Mouse (Mus musculus) urinary bladder, postnatal 25 days (tissue): ENCODE data around the gene Rtel1.

ENCODE experiments used
- DNase-seq: peaks from one replicate; pipeline ENCODE4 v3.0.0; 2022; ENCODE audit warnings: low spot score

The Rtel1 gene

GRCm38 (mm10) chr2:181326098-181326497 lies 6.6 kb downstream of the Rtel1 start:
- no peak for DNase-seq

DNA sequence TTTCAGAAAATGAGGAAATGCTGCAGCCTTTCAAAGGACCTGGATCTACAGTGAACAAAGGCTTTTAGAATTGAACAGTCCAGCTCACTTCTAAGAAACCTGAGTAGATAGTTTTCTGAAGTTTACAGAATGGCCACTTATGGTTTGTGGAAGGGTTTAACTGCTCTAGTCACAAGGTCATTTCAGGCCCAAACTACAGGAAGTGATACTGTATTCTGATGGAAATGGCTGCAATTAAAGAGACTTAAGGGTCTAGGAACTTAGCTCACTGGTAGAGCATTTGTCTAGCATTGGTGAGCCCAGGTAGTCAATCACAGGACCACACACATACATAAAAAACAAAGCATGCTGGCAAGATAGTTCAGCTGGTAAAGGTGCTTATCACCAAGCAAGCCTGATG lies 13.0 kb downstream of the Rtel1 start:
- DNase-seq: no peak

GRCm38 (mm10) chr2:181334023-181334422 lies 14.5 kb downstream of the Rtel1 start:
- peak; percentile 50 for DNase-seq

- no peak for DNase-seq
These were observed 20.9 kb downstream of the Rtel1 start for GRCm38 (mm10) chr2:181340426-181340825.

- DNase-seq: no peak
These were observed 23.2 kb downstream of the Rtel1 start for GRCm38 (mm10) chr2:181342766-181343165.

DNA sequence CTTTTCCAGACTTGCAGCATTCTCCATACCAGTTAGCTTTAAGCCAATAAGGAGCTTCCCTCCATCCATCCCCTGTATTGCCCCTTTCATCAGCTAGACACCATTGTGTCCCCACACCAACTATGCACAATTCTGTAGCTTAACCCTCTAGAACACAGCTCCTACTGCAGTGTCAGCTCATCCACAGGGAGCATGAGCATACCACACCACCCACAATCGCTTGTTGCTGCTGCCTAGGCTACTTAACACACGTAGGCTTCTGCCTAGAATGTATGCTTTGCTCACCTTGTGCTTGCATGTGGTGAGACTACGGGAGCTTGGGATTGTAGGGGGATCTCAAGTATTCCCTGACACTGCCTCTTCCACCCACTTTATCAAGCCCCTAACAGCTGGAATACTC lies 37.2 kb downstream of the Rtel1 start:
- DNase-seq: no peak

DNA sequence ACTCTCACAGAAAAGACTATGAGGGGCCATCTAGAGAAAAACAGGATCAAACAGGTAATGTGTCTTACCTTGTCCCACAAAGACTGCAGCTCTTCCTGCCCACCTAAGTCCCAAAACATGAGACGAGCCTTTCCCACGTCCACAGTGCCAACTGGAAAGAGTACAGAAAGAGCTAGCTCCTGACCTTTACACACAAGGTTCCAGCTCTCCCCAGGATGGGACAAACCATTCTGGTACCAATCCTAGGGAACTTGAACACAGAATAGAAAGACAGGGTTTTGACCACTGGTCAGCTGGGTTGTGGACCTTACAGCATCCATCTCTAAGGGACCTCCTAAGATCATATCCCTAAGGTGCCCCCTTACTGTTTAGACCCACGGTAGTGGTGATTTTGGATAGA lies 44.4 kb downstream of the Rtel1 start:
- no peak for DNase-seq

DNA sequence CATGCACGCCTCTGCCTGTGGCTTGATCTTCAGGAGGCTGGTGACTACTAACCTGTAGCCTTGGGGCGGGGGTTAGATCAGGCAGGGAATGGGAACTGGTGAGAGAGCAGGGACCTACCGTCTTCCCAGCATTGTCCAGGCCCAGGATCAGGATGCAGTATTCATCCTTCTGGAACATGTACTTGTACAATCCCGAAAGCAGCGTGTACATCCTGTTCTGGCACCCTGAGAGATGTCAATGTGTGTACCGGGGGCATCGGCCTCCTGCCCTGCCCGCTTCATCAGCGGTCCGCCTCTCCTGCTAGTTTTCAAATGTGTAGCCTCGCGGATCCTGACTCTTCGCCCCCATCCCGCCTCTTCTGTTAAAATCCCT lies 44.9 kb downstream of the Rtel1 start:
- DNase-seq: no peak

DNA sequence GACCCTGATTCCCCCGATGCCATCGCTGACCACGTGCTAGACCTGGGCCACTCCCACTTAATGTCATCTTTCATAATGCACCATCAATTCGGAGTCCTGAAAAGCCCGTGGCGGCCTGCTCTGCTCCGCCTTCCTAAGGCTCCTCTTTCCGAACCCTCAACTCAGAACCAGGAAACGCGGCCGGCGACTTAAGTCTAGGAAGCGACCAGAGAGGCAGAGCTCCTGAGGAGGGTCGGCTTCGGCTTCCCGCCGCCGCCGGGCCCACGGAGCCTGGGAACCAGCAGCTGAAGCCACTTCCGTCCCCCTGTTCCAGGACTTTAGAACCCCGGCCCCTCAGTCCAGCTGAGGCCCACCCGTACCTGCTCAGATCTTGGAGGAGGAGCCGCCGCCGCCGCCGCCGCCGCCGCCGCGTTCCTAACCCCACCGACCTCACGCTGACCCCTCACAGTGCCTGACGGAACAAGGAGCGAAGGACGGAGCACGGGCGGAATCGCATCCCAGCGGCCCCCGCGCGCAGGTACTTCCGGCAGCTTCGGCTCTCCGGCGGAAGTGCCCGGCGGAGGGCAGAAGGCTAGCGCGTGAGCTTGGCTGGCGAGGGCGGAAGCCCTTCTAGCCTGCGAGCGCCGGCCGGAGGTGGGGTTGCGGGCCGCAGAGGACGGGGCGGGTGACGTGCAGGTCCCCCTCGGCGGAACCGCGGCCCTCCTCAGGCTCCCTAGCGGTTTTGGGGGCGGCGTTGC lies 45.5 kb downstream of the Rtel1 start, which contains the start of the genes Zgpat and Arfrp1:
Zgpat (plus strand) TSS at position 69 of the 737 bp plus-strand sequence.
Arfrp1 (minus strand) TSS at position 545 of the 737 bp plus-strand sequence.
- peak; percentile 83 for DNase-seq

GRCm38 (mm10) chr2:181365655-181366075 lies 46.1 kb downstream of the Rtel1 start:
- DNase-seq: no peak

DNA sequence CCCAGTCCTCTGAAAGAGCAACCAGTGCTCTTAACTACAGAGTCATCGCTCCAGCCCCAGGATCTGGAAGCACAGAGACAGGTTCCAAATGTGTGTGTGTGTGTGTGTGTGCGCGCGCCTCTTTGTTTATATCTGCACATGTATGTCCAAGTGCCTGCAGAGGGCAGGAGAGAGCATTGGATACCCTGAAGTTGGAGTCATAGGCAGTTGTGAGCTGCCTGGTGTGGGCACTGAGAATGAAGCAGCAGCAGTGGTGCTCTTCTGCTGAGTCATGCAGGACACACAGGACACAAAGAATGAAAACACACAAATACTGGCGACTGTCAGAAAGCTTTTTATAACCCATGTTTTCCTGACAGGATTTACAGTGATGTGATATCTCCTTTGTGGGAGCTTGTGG lies 50.5 kb downstream of the Rtel1 start:
- DNase-seq: no peak

DNA sequence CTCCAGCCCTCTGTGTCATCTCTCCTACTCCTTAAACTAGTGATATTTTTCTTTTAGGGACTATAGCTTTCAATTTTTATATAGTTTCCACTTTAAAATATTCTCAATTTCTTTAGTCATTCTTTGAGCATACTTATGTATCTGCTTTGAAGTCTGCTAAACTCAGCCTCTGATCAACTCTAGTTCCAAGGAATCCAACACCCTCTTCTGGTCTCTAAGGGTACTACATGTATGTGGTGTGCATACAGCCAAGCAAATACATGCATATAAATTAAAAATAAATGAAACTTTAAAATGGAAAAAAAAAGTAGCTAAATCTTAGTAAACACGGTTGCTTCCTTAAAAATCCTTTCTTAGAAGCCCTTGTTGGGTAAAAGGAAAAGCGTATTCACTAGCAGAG lies 56.2 kb downstream of the Rtel1 start:
- DNase-seq: no peak

DNA sequence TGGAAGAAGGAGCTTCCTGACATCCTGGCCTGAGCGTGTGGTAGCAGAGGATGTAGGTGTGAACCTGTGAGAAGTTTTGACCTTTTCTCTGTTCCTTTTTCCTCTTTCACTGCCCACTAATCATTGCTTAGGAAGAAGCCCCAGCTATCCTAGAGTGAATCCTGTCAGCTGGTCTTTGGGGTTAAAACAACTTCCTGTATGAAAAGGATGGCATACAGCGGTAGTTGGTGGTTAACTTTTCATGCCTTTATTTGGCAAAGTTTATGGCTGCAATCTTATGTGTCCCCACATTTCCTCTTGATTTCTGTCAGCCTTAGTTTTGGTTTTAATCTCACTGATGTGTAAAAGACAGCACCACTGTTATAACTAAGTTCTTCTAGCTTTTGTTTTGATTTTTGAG lies 57.7 kb downstream of the Rtel1 start:
- no peak for DNase-seq

DNA sequence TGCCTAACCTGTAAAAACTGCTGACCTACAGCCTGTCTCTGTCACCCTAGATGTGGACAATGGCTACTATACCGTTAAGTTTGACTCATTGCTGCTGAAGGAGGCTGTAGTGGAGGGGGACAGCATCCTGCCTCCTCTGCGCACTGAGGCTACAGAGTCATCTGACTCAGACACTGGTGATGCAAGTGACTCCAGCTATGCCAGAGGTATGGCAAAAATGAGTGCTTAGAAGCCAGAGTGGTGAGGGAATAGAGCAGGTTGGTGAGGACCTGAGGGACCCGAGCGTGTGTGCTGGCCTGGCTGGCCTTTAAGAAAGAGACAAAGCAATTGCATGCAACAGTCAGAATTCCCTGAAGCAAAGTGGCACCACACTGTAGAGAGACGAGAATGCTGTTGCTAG lies 59.2 kb downstream of the Rtel1 start:
- no peak for DNase-seq

DNA sequence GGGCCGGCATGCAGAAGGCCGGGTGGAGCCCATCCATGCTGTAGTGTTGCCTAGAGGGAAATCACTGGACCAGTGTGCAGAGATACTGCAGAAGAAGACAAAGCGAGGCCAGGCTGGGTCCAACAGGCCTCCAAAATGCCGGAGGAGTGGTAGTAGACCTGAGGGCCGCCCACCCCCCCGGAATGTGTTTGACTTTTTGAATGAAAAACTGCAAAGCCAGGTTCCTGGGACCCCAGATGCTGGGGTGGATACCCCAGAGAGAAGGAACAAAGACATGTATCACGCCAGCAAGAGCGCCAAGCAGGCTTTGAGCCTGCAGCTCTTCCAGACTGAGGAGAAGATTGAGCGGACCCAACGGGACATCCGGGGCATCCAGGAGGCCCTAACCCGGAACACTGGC lies 60.2 kb downstream of the Rtel1 start, which contains the start of gene Lime1:
Lime1 (plus strand) TSS at position 301 of the 400 bp plus-strand sequence.
- no peak for DNase-seq

DNA sequence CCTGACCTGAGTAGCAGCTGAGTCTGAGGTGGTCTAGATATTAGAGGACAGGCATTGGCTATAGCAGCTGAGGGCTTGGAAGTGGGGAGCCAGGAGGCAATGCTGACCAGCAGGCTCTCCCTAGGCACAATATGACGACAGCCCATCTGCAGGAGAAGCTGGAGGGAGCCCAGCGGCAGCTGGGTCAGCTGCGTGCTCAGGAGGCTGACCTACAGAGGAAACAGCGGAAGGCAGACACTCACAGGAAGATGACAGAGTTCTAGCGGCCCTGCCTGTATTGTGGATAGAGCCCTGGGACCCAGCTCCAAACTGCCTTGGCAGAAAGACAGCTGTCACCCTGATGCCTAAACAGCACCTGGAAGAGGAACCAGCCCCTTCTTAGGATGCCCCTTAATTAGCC lies 60.7 kb downstream of the Rtel1 start:
- DNase-seq: no peak

DNA sequence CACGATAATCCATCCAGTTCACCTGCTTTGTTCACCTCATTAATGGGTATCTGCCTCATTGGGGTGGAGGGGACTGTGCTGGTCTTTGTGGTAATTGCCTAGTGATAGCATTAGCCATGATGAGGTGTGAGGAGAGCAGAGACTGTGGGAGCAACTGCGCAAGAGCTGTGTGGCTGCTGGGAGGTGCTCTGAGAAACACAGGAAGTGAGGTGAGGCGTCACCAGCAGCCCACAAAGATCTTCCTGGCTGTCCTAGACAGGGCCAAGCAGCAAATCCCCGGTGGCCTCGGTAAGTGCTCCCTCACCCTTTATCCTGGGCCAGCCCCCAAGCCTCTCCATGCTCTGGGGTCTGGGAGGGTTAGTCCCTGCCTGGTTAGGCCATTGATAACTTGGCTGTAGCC lies 61.6 kb downstream of the Rtel1 start:
- no peak for DNase-seq

- DNase-seq: no peak
These were observed 62.2 kb downstream of the Rtel1 start for GRCm38 (mm10) chr2:181381631-181382306.

DNA sequence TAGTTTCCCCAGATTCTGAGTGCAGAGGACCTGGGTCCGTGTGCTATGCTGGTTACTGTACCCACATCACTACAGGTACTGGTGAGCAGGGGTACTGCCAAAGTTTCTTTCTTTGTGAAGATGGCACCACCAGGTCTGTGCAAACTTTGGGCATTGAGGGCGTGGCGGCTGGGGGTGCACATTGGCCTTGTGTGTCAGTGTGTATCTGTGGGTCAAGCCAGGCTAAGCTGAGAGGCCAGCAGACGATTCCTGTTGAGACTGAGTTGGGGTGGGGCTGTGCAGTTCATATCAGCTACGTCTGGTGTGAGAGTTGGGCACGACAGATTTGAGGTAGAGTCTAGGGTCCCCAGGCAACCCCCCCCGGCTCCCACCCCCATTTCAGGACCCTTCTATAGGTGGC lies 64.9 kb downstream of the Rtel1 start:
- DNase-seq: no peak

GRCm38 (mm10) chr2:181384919-181385391 lies 65.4 kb downstream of the Rtel1 start:
- DNase-seq: no peak

GRCm38 (mm10) chr2:181385885-181386284 lies 66.3 kb downstream of the Rtel1 start:
- no peak for DNase-seq

DNA sequence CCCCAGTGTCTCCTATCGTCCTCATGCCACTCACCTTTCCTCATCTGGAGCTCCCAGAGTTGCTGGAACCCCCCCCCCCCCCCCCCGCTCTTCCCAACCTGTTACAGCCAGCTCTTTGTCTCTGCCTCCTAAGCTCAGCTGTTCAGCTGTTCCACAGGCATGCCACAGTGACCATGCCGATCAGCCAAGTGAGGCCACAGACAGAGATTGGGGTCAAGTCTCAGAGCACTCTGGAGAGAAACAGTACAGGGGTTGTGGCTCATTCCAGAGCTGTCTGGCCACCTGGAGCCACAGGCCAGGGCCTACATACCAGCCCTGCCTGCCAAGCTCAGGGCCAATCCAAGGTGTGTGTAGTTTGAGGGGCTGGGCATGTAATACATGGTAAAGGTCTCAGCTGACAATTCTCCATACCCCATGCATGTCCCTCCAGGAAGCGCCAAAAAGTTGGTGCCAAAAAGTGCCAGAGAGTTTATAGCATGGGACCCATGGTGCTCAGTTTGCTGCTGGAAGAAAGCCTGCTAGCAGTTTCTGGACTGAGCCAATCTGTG lies 67.2 kb downstream of the Rtel1 start:
- no peak for DNase-seq
